Mouse (Mus musculus): ENCODE data around the gene Wwp2. TPM values are rescaled to one million over a fixed set of nuclear protein-coding genes. Genes with fewer than 3 reads are reported as not detected.
A peak's percentile ranks its signal among the peaks of the same experiment; 100 is the strongest.
"Not testable (repeated sequence)": the region's sequence is repeated elsewhere in the genome, so short reads cannot be mapped to it uniquely, and the experiment has no call there.

Gene Wwp2
- total RNA-seq, 2 experiments from 2014 or later = 31.8 to 54.7 TPM

- ATAC-seq (replicated peaks; ENCODE audit: poor library complexity) = peak; percentile 75
Measured at GRCm38 (mm10) chr8:107472403-107473100, 36.4 kb downstream of the Wwp2 start.

- ATAC-seq (replicated peaks; ENCODE audit: poor library complexity) = peak; percentile 49
Measured at GRCm38 (mm10) chr8:107473369-107473768, 37.2 kb downstream of the Wwp2 start.

GRCm38 (mm10) chr8:107475613-107476012 is 39.4 kb downstream of the Wwp2 start:
- ATAC-seq (replicated peaks; ENCODE audit: poor library complexity) = no peak

- ATAC-seq (replicated peaks; ENCODE audit: poor library complexity) = not testable (repeated sequence)
Measured at GRCm38 (mm10) chr8:107476786-107477185, 40.6 kb downstream of the Wwp2 start.

- ATAC-seq (replicated peaks; ENCODE audit: poor library complexity) = no peak
Measured at GRCm38 (mm10) chr8:107478728-107479127, 42.6 kb downstream of the Wwp2 start.

- no peak for ATAC-seq (replicated peaks; ENCODE audit: poor library complexity)
Measured at GRCm38 (mm10) chr8:107480436-107480835, 44.3 kb downstream of the Wwp2 start.

GRCm38 (mm10) chr8:107483250-107483649 is 47.1 kb downstream of the Wwp2 start:
- no peak for ATAC-seq (replicated peaks; ENCODE audit: poor library complexity)

GRCm38 (mm10) chr8:107484956-107485355 is 48.8 kb downstream of the Wwp2 start:
- ATAC-seq (replicated peaks; ENCODE audit: poor library complexity) = 0 out of 2 replicates have a peak, but pooled peaks have one; percentile 38

- ATAC-seq (replicated peaks; ENCODE audit: poor library complexity) = no peak
Measured at GRCm38 (mm10) chr8:107488551-107488950, 52.4 kb downstream of the Wwp2 start.

- ATAC-seq (replicated peaks; ENCODE audit: poor library complexity) = peak; percentile 42
Measured at GRCm38 (mm10) chr8:107489086-107489485, 52.9 kb downstream of the Wwp2 start.

GRCm38 (mm10) chr8:107489921-107490320 is 53.8 kb downstream of the Wwp2 start:
- ATAC-seq (replicated peaks; ENCODE audit: poor library complexity) = 0 out of 2 replicates have a peak, but pooled peaks have one; percentile 26

GRCm38 (mm10) chr8:107490649-107491048 is 54.5 kb downstream of the Wwp2 start:
- no peak for ATAC-seq (replicated peaks; ENCODE audit: poor library complexity)

- ATAC-seq (replicated peaks; ENCODE audit: poor library complexity) = no peak
Measured at GRCm38 (mm10) chr8:107491212-107491611, 55.0 kb downstream of the Wwp2 start.

- peak; percentile 30; the same call in 1 of the 2 replicates for ATAC-seq (replicated peaks; ENCODE audit: poor library complexity)
Measured at GRCm38 (mm10) chr8:107491831-107492230, 55.7 kb downstream of the Wwp2 start.

- ATAC-seq (replicated peaks; ENCODE audit: poor library complexity) = no peak
Measured at GRCm38 (mm10) chr8:107492802-107493201, 56.6 kb downstream of the Wwp2 start.

- ATAC-seq (replicated peaks; ENCODE audit: poor library complexity) = no peak
Measured at GRCm38 (mm10) chr8:107495425-107495824, 59.3 kb downstream of the Wwp2 start.

GRCm38 (mm10) chr8:107497708-107498107 is 61.5 kb downstream of the Wwp2 start:
- ATAC-seq (replicated peaks; ENCODE audit: poor library complexity) = no peak

GRCm38 (mm10) chr8:107498390-107498789 is 62.2 kb downstream of the Wwp2 start:
- no peak for ATAC-seq (replicated peaks; ENCODE audit: poor library complexity)

- no peak for ATAC-seq (replicated peaks; ENCODE audit: poor library complexity)
Measured at GRCm38 (mm10) chr8:107498806-107499205, 62.6 kb downstream of the Wwp2 start.

GRCm38 (mm10) chr8:107499519-107499918 is 63.4 kb downstream of the Wwp2 start:
- no peak for ATAC-seq (replicated peaks; ENCODE audit: poor library complexity)

GRCm38 (mm10) chr8:107502407-107502806 is 66.2 kb downstream of the Wwp2 start:
- peak; percentile 59 for ATAC-seq (replicated peaks; ENCODE audit: poor library complexity)

- peak; percentile 59 for ATAC-seq (replicated peaks; ENCODE audit: poor library complexity)
Measured at GRCm38 (mm10) chr8:107502922-107503321, 66.8 kb downstream of the Wwp2 start.

GRCm38 (mm10) chr8:107503354-107503753 is 67.2 kb downstream of the Wwp2 start:
- ATAC-seq (replicated peaks; ENCODE audit: poor library complexity) = peak; percentile 56
